Mouse (Mus musculus) small intestine, adult 2 months (tissue): Measurements from ENCODE around the gene Smoc2. TPM values are rescaled to one million over a fixed set of nuclear protein-coding genes. Genes with fewer than 3 reads are reported as not detected.

Experiments
- H3K27ac ChIP-seq: fragments of 200-500 bp; 2 replicates; pipeline ENCODE4 v1.5.1; 2012; ENCODE audit warnings: low read depth, low read length, control low read depth, inconsistent platforms; ENCODE audit not compliant: insufficient read depth
- H3K27me3 ChIP-seq: fragments of 200-500 bp; 2 replicates; pipeline ENCODE4 v1.6.1; 2012; ENCODE audit warnings: mild to moderate bottlenecking, moderate library complexity, low read length, inconsistent platforms; ENCODE audit not compliant: control insufficient read depth, insufficient read depth
- H3K36me3 ChIP-seq: fragments of 200-500 bp; 2 replicates; pipeline ENCODE4 v1.6.1; 2012; ENCODE audit warnings: mild to moderate bottlenecking, low read length, control low read depth, inconsistent platforms; ENCODE audit not compliant: control insufficient read depth, insufficient read depth
- H3K4me1 ChIP-seq: fragments of 200-500 bp; 2 replicates; pipeline ENCODE4 v1.6.1; 2012; ENCODE audit warnings: low read length, inconsistent platforms, mixed read lengths; ENCODE audit not compliant: control insufficient read depth, insufficient read depth, insufficient read length
- H3K4me3 ChIP-seq: fragments of 200-500 bp; 2 replicates; pipeline ENCODE4 v1.5.1; 2012; ENCODE audit warnings: low read depth, mild to moderate bottlenecking, control low read depth, inconsistent platforms, low read length, moderate library complexity
- CTCF ChIP-seq: fragments of 200-500 bp; IDR thresholded peaks from 2 replicates; pipeline ENCODE4 v1.5.1; 2012; ENCODE audit warnings: low read depth, mild to moderate bottlenecking, control low read depth, inconsistent platforms, low read length, moderate library complexity, mixed read lengths; ENCODE audit not compliant: insufficient replicate concordance, insufficient read length; ENCODE audit errors: extremely low read depth
- POLR2A ChIP-seq: fragments of 200-500 bp; IDR thresholded peaks from 2 replicates; pipeline ENCODE4 v1.6.1; 2012; ENCODE audit warnings: low read depth, mild to moderate bottlenecking, control low read depth, inconsistent platforms, low read length, moderate library complexity
- WGBS: fragments of 180-500 bp; shearing (Covaris S2); methylation state at CpG from one replicate; pipeline ENCODE4 v1.1.7; 2018; 5-methylcytosine and 5-hydroxymethylcytosine counted together
- polyA plus RNA-seq: library from polyadenylated mRNA; depleted of rRNA; stranded (reverse); fragments of >200 nt; gene quantifications from 2 replicates; pipeline ENCODE4 v1.2.3, GENCODE M21; 2012

Smoc2 gene
- polyA plus RNA-seq, 1 experiment, result 43.5 TPM

DNA sequence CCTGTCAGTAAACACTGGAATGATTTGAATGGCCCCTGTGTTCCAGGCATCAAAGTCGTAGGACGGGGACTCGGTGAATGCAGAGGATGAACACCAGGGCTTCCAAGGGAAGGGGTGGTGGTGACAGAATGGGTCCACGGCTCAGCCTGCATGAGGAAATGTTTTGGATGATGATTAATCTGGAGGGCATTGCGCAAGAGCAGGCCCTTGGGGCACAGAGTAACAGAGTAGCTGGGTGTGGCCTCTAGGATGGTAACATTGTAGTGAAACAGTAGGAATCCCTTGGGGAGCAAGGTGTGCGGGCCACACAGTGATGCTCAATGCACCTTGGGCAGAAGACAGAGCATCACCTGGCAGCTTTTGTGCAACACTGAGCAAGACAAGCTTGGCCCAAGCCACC, 92.3 kb downstream of the Smoc2 start:
- peaks cover 17% of the 10 kb centered on the region for H3K4me1 ChIP-seq
- no peak overlapping the region for H3K27ac ChIP-seq
- H3K27me3 ChIP-seq, result no peaks in the 10 kb centered on the region
- no peak overlapping the region for H3K4me3 ChIP-seq
- WGBS, result 25% methylated on average over 6 of the region's 6 CpGs
- no peaks in the 10 kb centered on the region for H3K36me3 ChIP-seq
- TF ChIP-seq POLR2A (no peak), CTCF (no peak)

DNA sequence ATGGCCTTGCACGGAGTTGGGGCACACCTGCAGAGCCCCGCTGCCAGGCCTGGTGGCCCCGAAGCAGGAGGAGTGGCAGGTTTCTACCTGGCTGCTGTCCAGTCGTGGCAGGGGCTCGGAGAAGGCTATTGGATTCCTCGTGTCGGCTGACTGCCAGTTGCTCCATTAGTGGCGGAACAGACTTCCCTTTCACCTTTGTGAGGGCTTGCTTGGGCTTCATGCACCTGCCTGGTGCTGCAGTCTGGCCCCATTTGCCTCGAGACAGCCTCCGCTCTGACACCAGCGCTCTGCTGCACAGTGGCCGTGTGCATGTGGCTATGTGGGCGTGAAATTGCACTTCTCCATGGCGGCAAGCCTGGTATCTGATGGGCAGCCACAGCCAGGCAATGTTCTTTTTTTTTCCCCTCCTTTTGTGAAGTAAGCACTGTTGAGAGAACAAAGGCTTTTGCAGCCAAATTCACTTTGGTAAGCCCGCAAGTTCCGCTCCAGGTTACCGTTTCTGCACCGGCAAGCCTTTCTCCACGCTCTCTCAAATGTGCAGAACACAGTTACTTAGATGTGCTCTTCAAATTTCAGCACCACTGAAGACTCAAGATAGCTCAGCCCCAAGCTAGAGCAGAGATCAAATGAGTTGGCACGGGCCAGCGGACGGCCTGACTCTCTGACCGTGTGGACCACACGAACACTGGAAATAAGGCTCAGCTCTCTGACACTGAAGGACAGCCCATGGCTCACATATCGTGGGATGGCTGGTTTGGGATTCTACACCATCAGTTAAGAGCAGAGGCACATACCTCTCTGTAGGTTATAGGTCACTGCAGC, 93.2 kb downstream of the Smoc2 start:
- H3K27me3 ChIP-seq, result no peaks in the 10 kb centered on the region
- WGBS, result 44% methylated on average over 25 of the region's 25 CpGs
- H3K27ac ChIP-seq, result no peak overlapping the region
- H3K4me3 ChIP-seq, result no peak overlapping the region
- no peaks in the 10 kb centered on the region for H3K36me3 ChIP-seq
- TF ChIP-seq POLR2A (no peak), CTCF (no peak)
- H3K4me1 ChIP-seq, result peaks cover 17% of the 10 kb centered on the region

DNA sequence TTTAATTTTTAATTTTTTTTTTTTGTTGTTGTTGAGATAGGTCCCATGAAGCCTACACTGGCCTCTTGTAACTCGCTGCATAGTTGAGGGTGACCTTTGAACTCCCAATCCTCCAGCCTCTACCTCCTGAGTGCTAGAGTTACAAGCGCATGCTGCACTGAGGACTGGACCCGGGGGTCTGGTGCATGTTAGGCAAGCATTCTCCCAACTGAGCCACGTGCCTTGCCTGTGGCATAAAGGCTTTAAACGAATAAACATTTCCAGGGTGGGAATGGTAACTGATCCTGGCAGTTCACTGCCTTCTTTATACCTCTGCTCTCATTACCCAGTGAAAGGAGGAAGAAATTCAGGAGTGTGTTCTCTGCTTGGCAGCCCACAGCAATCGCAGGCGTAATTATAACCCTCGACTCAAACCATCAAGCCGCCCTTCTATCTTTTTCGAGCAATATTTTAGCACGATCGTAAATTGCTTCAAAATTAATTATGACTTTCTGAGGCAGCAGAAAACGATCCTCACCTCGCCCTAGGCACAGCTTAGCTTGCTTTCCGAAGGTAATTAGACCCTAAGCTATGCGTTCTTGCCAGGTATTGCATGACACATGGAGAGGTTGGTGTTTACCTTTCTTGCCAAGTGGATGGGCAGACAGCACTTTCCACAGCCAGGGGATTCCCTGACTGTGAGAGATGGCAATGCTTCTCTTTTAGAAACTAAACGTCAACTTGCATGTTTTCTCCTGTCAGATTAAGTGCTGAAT, 99.6 kb downstream of the Smoc2 start:
- 74% methylated on average over 17 of the region's 17 CpGs for WGBS
- H3K4me3 ChIP-seq, result no peak overlapping the region
- H3K27ac ChIP-seq, result no peak overlapping the region
- no peaks in the 10 kb centered on the region for H3K36me3 ChIP-seq
- TF ChIP-seq POLR2A (no peak), CTCF (no peak)
- H3K27me3 ChIP-seq, result no peaks in the 10 kb centered on the region
- no peaks in the 10 kb centered on the region for H3K4me1 ChIP-seq

DNA sequence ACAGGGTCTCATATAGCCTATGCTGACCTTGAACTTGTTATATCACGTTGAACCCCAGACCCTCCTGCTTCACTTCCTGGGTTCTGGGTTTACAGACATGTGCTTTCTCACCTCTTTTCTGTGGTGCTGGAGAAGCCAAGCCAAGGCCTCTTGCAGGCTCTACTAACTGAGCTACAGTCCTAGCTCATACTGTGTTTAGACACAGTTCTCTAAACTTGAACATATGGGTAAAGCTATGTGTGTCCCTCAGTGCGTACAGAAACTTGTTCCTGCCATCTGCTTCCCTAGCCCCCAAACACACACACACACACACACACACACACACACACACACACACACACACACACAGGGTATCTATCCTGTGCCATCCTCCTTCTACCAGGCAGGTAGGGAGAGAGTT, 100.2 kb downstream of the Smoc2 start:
- H3K27me3 ChIP-seq, result no peaks in the 10 kb centered on the region
- WGBS, result 82% methylated on average over 2 of the region's 2 CpGs

GRCm38 (mm10) chr17:14379966-14380365, 100.7 kb downstream of the Smoc2 start:
- H3K27ac ChIP-seq, result no peak overlapping the region
- peaks cover 2% of the 10 kb centered on the region; the same call in 1 of the 2 replicates for H3K4me1 ChIP-seq
- TF ChIP-seq CTCF, result no peak
- TF ChIP-seq POLR2A, result no peak
- no peaks in the 10 kb centered on the region for H3K27me3 ChIP-seq
- 79% methylated on average over 3 of the region's 3 CpGs for WGBS
- no peaks in the 10 kb centered on the region for H3K36me3 ChIP-seq
- H3K4me3 ChIP-seq, result no peak overlapping the region

More for the DNA sequence above, 100.2 kb downstream of the Smoc2 start:
- TF ChIP-seq CTCF, result no peak
- no peak for TF ChIP-seq POLR2A
- Histone ChIP-seq H3K4me3 (no peak overlapping the region), H3K4me1 (peaks cover 2% of the 10 kb centered on the region; the same call in 1 of the 2 replicates), H3K27ac (no peak overlapping the region), H3K36me3 (no peaks in the 10 kb centered on the region)

- 86% methylated on average over 12 of the region's 12 CpGs for WGBS
- Histone ChIP-seq H3K27ac (no peak overlapping the region), H3K4me1 (peaks cover 2% of the 10 kb centered on the region; the same call in 1 of the 2 replicates), H3K27me3 (no peaks in the 10 kb centered on the region), H3K4me3 (no peak overlapping the region), H3K36me3 (no peaks in the 10 kb centered on the region)
- TF ChIP-seq POLR2A (no peak), CTCF (no peak)
Measured at GRCm38 (mm10) chr17:14380526-14380925, 101.2 kb downstream of the Smoc2 start.

GRCm38 (mm10) chr17:14381482-14381881, 102.2 kb downstream of the Smoc2 start:
- H3K27me3 ChIP-seq, result no peaks in the 10 kb centered on the region
- WGBS, result 64% methylated on average over 7 of the region's 7 CpGs
- no peaks in the 10 kb centered on the region for H3K36me3 ChIP-seq
- no peak overlapping the region for H3K27ac ChIP-seq
- H3K4me1 ChIP-seq, result peaks cover 2% of the 10 kb centered on the region; the same call in 1 of the 2 replicates
- TF ChIP-seq POLR2A (no peak), CTCF (no peak)
- H3K4me3 ChIP-seq, result no peak overlapping the region
